Mouse (Mus musculus) 3T3-L1 (cell line): ENCODE measurements around the gene Camkmt.

Experiments used
- DNase-seq: peaks from one replicate; pipeline ENCODE4 v3.0.0-alpha.2; 2015; ENCODE audit warnings: low read depth, low spot score

The Camkmt gene

DNA sequence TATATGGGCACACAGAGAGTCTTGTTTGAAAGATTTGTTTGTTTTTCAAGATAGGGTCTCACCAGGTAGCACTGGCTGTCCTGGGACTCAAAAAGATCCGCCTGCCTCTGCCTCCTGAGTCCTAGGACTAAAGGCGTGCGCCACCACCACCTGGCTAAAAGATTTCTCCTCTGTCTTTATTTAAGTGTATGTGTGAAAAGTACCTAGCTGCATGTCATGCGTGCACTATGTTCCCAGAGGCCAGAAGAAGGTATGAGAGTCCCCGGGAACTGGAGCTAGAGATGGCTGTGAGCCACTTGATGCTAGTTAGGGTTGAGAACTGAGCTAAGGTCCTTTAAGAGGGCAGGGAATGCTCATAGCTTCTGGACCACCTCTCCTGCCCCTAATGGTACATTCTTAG, 277.0 kb downstream of the Camkmt start:
- DNase-seq, result no peak

DNA sequence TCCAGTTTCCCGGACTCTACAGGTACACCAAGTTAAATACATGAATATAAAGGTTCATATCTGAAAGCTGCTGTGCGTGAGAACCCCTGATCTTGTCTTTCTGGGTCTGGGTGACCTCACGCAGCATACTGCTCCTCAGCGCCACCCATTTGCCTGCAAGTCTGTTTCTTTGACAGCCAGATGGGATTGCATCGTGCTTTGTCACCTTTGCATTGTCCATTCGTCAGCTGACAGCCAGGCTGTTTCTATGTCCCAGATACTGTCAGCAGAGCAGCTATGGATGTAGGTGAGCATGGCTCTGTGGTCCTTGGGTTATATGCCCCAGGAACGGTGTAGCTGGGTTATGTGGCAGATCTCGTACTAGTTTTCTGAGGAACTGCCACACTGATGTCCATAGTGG, 278.4 kb downstream of the Camkmt start:
- DNase-seq, result no peak

DNA sequence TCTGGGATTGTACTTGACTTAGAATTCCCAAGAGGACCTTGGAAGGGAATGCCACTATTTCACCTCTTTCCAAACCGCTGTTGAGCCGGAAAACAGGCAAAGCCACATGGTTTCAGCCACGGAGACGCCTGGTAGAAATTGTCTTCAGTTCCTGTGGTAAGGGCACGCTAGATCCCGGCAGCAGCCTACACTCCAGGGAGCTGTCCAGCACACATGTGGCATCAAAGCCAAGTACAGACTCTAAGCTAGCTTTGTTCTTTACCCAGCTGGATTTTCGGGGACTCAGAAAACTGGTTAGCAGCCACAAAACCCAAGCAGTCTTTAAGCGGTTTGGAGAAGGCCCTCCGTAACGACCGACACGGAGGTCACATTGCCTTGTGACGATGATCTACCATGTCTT, 281.7 kb downstream of the Camkmt start:
- no peak for DNase-seq

DNA sequence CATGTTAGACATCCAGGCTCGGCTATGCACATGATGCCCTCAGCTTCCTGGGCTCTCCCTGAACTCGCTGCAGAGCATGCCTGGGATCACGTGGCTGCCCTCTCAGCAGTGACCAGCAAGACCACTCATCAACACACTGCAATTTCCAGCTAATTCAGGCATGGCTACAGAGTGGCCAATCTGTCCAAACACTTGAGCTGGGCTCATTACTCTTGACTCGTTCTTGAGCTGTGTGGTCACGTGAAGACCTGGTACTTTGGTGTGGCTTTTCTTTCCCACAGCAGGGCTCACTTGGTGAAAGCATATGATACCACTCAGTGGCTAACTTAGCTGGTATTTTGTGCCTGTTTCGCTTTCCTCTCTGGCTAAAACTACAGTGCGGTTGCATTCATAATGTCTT, 282.2 kb downstream of the Camkmt start:
- no peak for DNase-seq

DNA sequence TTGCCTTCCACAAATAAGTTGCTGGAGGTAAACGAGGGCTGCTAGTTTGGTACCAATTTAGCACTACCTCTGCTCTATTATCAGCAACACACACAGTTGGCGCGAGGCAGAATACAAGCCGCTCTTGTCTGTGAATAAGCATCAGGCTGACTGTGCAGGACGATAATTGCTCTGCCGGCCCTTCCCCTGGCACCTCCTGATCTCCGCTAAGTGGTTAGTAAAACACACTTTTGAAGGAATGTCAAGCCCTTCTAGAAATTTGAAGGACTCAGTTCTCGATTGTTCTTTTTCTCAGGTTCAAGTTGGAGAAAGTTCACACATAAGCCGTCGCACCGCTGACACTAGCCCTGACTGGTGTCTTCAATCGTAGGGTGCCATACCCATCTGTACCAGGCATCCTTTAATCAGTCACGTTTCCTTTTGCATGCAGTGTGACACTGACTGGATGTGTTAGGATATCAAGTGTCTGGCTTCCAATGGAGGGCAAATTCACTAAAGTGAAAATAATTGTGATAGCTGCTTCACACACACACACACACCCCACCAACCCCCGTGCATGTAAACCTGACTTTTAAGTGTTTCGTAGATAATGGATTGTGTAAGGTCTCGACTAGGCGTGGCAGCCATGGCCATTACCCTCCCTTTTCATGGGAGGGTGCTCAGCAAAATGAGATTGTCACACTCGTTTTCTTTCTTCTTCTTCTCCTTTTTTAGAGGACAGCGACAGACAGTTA, 283.9 kb downstream of the Camkmt start:
- DNase-seq, result no peak

DNA sequence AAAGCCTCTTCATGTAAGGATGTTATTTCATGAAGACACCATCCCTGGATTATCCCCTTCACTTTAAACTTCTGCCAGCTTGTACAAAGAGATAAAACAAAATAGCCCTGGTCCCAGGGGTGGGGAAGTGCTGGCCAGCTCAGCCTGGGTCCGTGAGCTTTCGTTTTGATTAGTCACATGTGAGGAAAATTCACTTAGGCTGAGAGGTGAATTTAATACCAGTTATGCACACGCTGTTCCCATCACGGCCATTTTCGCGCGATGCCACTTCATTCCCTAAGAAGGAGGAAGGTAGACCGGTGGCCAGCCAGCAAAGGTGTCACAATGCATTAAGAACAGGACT, 284.5 kb downstream of the Camkmt start:
- DNase-seq, result no peak

DNA sequence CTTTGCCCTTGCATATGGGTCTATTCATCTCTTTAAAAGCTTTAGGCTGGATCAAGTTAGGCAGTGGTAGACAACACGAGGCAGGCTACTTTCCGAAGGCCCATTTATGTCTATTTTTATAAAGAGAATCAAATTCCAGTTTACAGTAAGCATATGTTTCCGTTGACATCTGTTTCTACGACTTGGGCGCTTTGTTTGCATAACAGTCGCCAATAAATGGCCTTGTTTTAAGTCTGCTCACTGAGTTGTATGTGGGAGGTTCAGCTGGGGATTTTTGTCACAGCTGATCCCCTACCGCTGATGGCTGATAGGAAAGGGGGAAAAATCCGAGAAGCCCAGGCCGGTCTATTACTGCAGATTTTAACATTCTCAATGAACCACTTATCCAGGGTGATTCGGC, 285.2 kb downstream of the Camkmt start:
- DNase-seq, result no peak

DNA sequence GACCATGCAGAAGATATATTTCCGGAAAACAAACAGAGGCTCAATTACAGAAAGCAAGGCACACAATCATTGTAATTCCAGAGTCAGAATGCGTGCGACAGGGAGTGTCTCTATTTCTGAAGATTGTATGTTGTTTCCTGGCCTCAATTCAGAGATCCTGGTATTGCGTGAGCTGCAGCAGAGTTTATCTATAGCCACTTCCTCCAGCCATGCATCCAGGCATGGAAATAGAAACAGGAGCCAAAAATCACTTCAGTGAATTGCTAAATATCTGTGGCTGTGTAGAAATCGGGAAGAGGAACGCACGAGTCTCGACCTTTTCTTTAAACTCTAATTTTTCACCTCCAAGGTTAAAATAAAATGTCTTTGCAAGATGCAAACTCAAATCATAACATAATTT, 287.1 kb downstream of the Camkmt start:
- no peak for DNase-seq

DNA sequence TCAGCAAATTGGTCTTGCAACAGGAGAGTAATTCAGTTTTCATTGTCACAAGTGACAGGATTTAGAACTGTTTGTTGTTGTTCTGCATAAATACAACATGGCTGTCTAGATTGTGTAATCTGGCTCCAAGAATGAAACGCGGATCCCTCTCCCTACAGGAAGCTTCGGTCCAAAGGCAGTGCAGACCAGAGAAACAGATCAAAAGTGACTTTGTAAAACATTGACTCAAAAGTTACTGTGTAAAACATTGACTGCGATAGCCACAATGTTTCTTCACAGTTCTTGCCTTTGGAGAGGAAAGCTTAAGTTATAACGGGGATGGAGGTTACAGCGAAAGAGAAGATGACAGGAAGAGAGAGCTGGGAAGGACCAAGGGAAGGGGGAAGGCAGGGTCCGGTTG, 288.7 kb downstream of the Camkmt start:
- no peak for DNase-seq

DNA sequence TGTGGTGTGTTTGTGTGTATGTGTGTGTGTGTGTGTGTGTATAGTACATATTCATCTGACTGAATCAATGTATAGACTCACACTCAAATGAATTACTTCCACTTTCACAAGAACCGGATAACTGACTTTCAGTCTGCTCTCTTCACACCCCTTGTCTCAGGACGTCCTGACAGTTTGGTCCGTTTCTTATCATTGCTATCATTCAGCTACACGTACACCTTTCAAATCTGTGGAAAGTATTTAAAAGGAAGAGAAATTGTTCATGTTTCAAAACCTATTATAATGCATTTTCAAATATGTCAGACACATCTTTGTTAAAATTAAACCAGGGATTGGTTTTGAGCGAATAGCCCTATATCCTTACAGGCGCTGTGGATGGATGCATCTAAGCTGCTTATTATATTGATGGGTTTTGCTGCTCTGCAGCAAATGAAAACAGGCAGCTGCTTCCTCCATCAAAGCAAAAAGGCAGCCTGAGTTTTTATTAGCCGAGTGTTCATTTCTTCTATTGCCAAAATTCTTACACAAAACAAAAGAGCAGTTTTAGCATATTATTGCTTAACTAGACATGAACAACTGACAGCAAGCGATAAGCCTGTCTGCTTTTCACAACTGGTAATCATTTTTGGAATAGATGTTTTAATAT, 291.3 kb downstream of the Camkmt start:
- no peak for DNase-seq

DNA sequence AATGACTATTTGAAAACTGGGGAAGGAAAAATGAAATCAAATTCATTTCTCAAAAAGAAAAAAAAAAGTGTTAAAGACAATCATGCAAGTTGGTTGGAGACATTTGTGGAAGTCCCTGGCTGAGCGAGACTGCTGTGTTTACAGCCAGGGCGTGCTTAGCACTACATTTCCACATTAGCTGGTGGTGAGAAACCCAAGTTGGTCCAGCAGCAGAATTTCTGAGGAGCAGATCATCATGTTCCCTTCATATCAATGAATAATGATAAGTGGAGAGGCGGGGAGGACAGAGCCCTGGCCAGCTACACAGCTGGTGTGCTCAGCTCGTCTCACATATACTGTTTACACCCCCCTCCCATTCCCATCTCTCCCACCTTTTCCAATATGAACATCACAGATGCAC, 292.0 kb downstream of the Camkmt start:
- no peak for DNase-seq

DNA sequence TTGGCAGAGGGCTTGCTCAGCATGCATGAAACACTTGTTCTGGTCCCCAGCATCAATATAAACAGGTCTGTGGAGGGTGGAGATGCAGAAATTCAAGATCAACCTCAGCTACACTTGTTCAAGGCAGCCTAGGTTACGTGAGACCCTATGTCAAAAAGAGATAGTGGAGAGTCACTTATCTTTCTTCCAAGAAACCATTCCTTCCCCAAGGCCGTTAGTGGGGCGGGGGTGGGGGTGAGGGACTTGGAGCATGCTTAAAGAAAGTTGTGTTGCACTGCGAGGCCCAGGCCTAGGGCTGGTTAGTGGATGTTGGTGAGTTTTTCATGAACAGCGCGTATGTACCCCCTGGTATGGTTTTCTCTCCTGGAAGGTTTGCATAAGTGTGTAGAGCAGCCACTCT, 292.6 kb downstream of the Camkmt start:
- no peak for DNase-seq

DNA sequence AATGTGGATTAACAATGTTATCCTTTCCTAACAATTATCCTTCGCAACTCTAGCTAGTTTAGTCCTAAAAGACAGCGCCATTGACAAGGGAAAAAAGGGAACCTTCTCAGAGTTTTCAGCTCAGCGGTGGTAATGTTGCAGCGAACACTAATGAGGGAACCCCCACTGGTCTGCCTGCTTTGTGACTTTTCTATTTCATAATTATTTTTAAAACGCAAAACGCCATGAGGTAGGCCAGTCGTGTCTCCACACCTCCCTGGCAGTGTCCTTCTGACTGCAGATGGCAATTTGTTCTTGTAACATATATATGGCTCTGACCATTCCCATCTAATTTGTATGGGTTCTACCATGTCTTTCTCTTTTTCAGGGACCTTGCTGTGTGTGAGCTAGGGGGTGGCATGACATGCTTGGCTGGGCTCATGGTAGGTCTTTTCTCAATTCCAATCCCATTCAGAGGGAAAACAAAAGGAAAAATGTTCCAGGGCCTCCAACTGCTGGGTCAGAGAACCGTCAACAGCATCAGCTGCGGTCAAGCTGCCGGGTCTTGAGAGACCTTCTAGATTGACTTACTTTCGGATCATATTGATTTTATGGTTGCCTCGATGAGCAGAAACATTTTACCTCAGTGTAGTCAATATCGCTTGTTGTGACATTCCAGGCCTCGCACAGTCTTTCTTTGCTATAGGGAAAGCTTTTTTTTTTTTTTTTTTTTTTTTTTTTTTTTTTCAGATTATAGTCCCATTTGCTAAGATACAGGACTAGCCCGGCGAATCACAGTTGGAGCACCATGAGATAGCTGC, 302.9 kb downstream of the Camkmt start:
- no peak for DNase-seq

DNA sequence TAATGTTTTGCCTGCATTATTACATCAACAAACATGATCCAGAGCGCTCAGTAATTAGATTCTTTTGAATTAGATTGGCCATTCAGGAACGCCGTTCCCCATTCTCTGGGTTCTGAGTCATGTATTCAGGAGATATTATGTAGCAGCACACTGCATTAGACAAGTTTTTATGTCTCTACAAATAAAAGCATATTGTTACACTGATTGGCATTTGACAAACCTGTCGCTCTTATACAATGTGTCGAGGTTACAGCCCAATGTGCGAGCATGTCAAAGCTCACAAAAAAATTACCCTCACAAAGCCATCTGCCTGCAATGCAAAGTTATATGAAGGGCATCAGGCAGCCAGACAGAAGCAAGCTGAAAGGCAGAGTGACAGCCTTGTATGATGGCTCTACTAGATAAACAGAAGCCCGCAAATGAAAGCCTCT, 303.6 kb downstream of the Camkmt start:
- DNase-seq, result no peak

DNA sequence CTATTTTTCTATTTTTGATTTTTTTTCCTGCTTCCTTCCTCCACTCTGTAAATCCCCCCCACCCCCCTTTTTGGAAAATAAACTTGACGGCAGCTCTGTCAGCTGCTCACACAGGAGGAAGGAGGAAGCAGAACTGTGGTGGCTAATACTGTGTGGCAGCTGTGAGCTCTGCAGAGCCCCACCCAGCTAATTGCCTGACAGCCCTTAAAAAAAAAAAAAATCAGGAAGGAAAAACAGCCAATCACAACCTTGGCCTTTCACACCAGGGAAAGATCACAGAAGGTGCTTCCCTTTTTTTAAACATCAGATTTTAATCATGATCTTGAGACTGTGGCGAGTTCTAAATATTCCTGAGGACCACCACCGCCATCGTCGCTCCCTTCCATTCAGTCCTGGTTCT, 305.1 kb downstream of the Camkmt start:
- DNase-seq, result no peak

DNA sequence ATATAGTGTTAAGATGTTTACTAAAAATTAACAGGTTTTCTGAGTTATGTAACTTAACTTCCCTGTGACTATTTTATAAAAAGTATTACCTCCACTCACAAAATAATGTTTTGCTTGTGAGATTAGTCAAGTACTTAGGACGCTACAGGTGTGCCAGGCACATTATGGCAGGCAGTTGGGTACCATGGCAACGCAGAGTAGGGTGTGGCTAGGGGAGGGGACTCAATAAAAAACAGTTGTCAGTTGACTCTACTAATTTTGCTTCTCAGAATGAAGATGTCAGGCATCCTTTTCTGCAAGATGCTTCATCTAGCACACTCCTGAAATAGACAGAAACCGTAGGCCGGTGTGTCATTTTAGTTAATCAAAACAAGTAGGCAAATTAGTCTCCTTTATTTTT, 310.4 kb downstream of the Camkmt start:
- DNase-seq, result no peak

DNA sequence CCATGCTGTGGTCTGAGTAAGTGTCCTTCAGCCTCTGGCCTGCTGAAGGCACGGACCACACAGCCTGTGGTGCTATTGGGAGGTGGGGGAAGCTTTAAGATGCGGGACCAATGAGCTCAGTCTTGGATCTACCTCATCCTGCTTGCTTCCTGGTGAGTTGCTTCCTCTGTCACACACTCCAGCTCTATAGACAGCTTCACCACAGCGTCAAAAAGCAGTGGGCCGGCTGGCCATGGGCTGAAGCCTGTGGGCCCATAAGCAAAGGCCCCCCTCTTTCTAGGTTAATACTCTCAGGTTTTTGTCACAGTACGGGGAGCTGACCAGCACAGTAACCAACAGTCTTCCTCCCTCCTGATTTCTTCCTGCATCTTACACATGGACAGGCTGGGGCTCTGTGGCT, 314.8 kb downstream of the Camkmt start:
- DNase-seq, result no peak

DNA sequence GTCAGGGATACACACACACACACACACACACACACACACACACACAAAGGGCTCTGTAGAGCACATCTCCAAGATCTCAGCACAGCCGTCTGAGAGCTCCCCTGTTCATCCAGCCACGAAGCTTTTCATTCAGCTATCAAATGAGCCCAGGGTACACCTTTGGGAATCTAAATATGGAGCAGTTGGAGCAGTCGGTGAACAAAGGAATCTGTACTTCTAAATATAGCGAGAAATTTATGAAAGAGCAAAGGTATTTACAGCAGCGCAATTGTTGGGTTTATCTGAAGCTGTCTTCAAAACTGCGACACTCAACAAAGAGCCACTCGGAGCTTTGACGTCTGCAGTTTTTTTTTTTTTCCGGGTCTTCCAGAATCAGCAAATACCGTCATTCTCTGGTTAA, 315.8 kb downstream of the Camkmt start:
- DNase-seq, result no peak

DNA sequence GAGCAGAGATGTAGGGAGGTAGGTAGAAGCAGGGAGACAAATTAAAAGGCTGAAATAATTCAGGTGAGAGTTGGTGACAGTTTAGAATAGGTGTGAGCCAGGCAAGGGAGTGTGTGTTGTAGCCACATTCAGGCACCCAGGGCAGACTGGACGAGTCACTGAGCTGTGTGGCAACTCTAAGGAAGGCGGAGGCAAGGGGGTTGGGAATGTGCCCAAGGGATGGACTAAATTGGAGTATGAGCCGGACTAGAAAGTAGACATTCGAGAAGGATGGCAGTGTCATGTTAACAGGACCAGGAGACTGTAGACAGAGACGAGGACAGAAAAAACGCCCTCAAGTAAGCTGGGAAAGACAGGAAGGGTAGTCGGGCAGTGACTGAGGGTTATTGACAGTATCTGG, 338.5 kb downstream of the Camkmt start:
- no peak for DNase-seq

DNA sequence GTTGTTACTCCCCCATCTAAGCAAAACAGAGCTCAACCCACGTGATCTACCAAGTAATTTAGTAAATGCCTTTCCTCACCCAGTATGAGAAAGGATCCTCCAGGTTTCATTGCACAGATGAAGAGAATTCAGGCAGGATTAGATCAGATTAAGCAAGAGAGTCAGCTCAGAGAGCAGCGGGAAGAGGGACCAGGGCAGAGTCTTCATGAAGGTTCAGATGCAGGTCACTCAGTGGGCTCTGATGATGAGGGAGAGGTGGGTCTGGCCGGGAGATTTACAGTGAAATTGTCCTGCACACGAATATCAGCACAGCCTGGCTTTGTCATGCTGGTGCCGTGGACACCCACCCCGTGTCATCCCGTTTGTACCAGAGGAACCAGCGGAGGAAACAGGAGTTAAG, 342.6 kb downstream of the Camkmt start:
- DNase-seq, result no peak

DNA sequence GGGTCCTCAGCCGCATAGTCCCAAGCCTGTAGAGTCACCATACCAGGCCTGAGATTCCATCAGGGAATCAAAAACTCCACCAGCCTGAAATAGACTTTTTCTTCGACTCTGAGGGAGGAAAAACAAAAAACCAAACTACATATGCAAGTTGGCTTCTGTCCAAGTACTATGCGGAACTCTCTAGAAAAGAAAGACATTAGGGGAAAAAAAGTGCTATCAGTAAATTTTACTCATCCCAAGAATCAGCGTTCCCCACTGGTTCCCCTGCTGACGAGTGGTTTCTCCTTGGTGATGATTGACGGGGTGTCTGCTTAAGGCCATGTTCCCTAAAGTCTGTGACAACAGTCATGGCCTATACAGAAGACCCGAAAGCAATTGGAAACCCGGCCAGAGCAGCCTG, 352.7 kb downstream of the Camkmt start:
- DNase-seq, result no peak

DNA sequence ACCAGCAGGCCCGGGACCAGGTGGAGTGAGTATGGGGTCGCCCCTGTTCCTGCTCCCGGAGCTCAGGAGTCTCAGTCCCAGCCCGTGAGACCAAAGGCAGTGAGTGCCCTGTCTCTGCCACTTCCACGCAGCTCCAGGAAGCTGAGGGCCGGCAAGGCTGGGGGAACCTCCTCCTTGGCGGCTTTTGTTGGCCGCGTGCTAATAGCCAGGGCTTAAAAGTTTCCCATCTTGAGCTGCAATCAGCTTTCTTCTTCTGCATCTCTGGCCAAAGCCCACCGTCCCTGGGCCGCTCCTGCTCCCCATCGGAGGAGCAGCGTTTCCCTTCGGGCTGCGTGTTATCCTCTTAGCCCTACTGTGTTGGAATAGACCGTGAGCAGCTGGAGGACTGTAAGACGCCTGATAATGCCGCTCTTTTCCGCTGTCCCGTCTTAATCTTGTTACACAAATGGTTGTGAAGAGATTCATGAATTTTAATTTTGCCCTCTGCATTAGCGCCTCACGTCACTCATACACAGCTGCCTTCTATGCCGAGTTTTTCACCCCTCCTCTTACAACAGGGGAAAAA, 364.1 kb downstream of the Camkmt start:
- DNase-seq, result no peak

DNA sequence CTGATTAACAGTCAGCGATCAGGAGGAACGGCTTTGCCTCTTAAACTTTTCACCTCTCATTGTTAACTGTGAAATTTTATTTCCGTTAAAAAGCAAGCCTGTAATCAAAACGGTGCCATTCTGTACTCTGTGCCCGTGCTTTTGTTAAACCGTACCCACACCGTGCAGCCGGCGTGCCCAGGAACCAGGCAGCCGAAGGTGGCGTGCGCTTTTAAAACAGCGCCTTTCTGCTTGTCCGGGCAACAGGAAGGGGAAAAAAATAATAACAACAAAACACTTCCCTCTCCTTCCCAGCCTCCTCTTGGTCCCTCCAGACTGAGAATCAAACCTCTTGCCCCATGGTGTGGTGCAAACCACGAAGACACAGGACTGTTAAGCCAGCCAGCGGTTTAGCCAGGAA, 364.7 kb downstream of the Camkmt start:
- no peak for DNase-seq
